Mouse (Mus musculus) limb, embryonic 15.5 days (tissue): ENCODE results near the gene Tor1aip1. TPM values are rescaled to one million over a fixed set of nuclear protein-coding genes. Genes with fewer than 3 reads are reported as not detected.
"Not testable (repeated sequence)": the region's sequence is repeated elsewhere in the genome, so short reads cannot be mapped to it uniquely, and the experiment has no call there.

Experiments used
- ATAC-seq: fragments of 200-750 bp; cut with Nextera tagmentation; 2 replicates; pipeline ENCODE4 v1.8.0; 2017; ENCODE audit warnings: low read depth, moderate TSS enrichment; ENCODE audit not compliant: insufficient number of reproducible peaks, low FRiP score, low TSS enrichment
- H3K27ac ChIP-seq: fragments of 300-500 bp; sonication (generic); 2 replicates; pipeline ENCODE4 v1.5.1; 2015; ENCODE audit warnings: moderate library complexity, mild to moderate bottlenecking, inconsistent platforms
- H3K27me3 ChIP-seq: fragments of 300-500 bp; sonication (generic); 2 replicates; pipeline ENCODE4 v1.6.1; 2015; ENCODE audit warnings: inconsistent platforms
- H3K36me3 ChIP-seq: fragments of 300-500 bp; sonication (generic); 2 replicates; pipeline ENCODE4 v1.6.1; 2015; ENCODE audit warnings: inconsistent platforms
- H3K4me1 ChIP-seq: fragments of 300-500 bp; sonication (generic); 2 replicates; pipeline ENCODE4 v1.6.1; 2015; ENCODE audit warnings: inconsistent platforms
- H3K4me2 ChIP-seq: fragments of 300-500 bp; sonication (generic); 2 replicates; pipeline ENCODE4 v1.6.1; 2015; ENCODE audit warnings: mild to moderate bottlenecking, inconsistent platforms
- H3K4me3 ChIP-seq: fragments of 300-500 bp; sonication (generic); 2 replicates; pipeline ENCODE4 v1.5.1; 2015; ENCODE audit warnings: mild to moderate bottlenecking, inconsistent platforms
- H3K9ac ChIP-seq: fragments of 300-500 bp; sonication (generic); 2 replicates; pipeline ENCODE4 v1.6.1; 2015; ENCODE audit warnings: inconsistent platforms
- H3K9me3 ChIP-seq: fragments of 300-500 bp; sonication (generic); 2 replicates; pipeline ENCODE4 v1.6.1; 2016; ENCODE audit warnings: inconsistent platforms
- WGBS: fragments of 180-500 bp; shearing (Covaris S2); methylation state at CpG from one replicate; pipeline ENCODE4 v1.1.7; 2015; 5-methylcytosine and 5-hydroxymethylcytosine counted together
- polyA plus RNA-seq: library from polyadenylated mRNA; unstranded; fragments of >200 nt; fragmentation: Nextera tagmentation; extraction: Ambion mirVana; gene quantifications from 2 replicates; pipeline ENCODE4 v1.2.1, GENCODE M21; 2015

The Tor1aip1 gene
- polyA plus RNA-seq, 1 experiment from 2014 or later, result 47.7 TPM

GRCm38 (mm10) chr1:156044211-156044611 lies 7.9 kb upstream of the Tor1aip1 start:
- H3K27me3 ChIP-seq, result no peaks in the 10 kb centered on the region
- WGBS, result 72% methylated on average over 5 of the region's 5 CpGs
- H3K36me3 ChIP-seq, result peaks cover 34% of the 10 kb centered on the region
- no peak overlapping the region for H3K27ac ChIP-seq
- no peak for ATAC-seq
- peaks cover 13% of the 10 kb centered on the region for H3K4me1 ChIP-seq
- no peaks in the 10 kb centered on the region for H3K9me3 ChIP-seq
- H3K4me2 ChIP-seq, result no peak overlapping the region
- no peak overlapping the region for H3K9ac ChIP-seq
- no peak overlapping the region for H3K4me3 ChIP-seq

- peaks cover 13% of the 10 kb centered on the region for H3K4me1 ChIP-seq
- H3K27me3 ChIP-seq, result no peaks in the 10 kb centered on the region
- 19% methylated on average over 4 of the region's 4 CpGs for whole genome bisulfite sequencing
- no peak overlapping the region for H3K4me3 ChIP-seq
- H3K4me2 ChIP-seq, result no peak overlapping the region
- no peak for ATAC-seq
- H3K27ac ChIP-seq, result no peak overlapping the region
- no peak overlapping the region for H3K9ac ChIP-seq
- H3K36me3 ChIP-seq, result peaks cover 22% of the 10 kb centered on the region
- H3K9me3 ChIP-seq, result no peaks in the 10 kb centered on the region
Measured at GRCm38 (mm10) chr1:156043027-156043426, 6.7 kb upstream of the Tor1aip1 start.

- 76% methylated on average over 5 of the region's 5 CpGs for WGBS
- no peak overlapping the region for H3K27ac ChIP-seq
- no peak for ATAC-seq
- no peaks in the 10 kb centered on the region for H3K27me3 ChIP-seq
- H3K4me2 ChIP-seq, result peak overlapping the region; percentile 65
- H3K36me3 ChIP-seq, result peaks cover 22% of the 10 kb centered on the region
- no peak overlapping the region for H3K9ac ChIP-seq
- H3K9me3 ChIP-seq, result no peaks in the 10 kb centered on the region
- H3K4me1 ChIP-seq, result peaks cover 13% of the 10 kb centered on the region
- peak overlapping the region; percentile 58 for H3K4me3 ChIP-seq
Measured at GRCm38 (mm10) chr1:156042481-156042880, 6.2 kb upstream of the Tor1aip1 start.

GRCm38 (mm10) chr1:156041451-156042241 lies 5.4 kb upstream of the Tor1aip1 start:
- Histone ChIP-seq H3K4me3 (peak overlapping the region; percentile 58), H3K36me3 (peaks cover 21% of the 10 kb centered on the region), H3K4me1 (peaks cover 15% of the 10 kb centered on the region), H3K9me3 (no peaks in the 10 kb centered on the region), H3K4me2 (peak overlapping the region; percentile 65), H3K27ac (no peak overlapping the region), H3K27me3 (no peaks in the 10 kb centered on the region), H3K9ac (no peak overlapping the region)
- no peak for ATAC-seq
- 34% methylated on average over 7 of the region's 7 CpGs for WGBS

- Histone ChIP-seq H3K4me2 (peak overlapping the region; percentile 65), H3K4me3 (peak overlapping the region; percentile 58), H3K9me3 (no peaks in the 10 kb centered on the region), H3K4me1 (peaks cover 15% of the 10 kb centered on the region), H3K27me3 (no peaks in the 10 kb centered on the region), H3K36me3 (peaks cover 14% of the 10 kb centered on the region), H3K9ac (0 out of 2 replicates have a peak overlapping the region, but pooled peaks have one; percentile 42), H3K27ac (peak overlapping the region; percentile 71)
- 1% methylated on average over 22 of the region's 22 CpGs for WGBS
- ATAC-seq, result peak; percentile 85
Measured at GRCm38 (mm10) chr1:156040731-156041401, 4.6 kb upstream of the Tor1aip1 start.

- not testable (repeated sequence) for H3K9ac ChIP-seq, H3K4me3 ChIP-seq, H3K9me3 ChIP-seq, ATAC-seq, H3K27me3 ChIP-seq, H3K4me2 ChIP-seq
- 0 out of 2 replicates have a peak, but pooled peaks cover 11% of the 10 kb centered on the region for H3K36me3 ChIP-seq
- WGBS, result 68% methylated on average over 7 of the region's 7 CpGs
- H3K4me1 ChIP-seq, result peaks cover 15% of the 10 kb centered on the region
- peak overlapping the region; percentile 71; the same call in 1 of the 2 replicates for H3K27ac ChIP-seq
Measured at GRCm38 (mm10) chr1:156039989-156040388, 3.7 kb upstream of the Tor1aip1 start.

- Histone ChIP-seq H3K9ac (no peak overlapping the region), H3K27me3 (no peaks in the 10 kb centered on the region), H3K4me1 (peaks cover 17% of the 10 kb centered on the region), H3K9me3 (no peaks in the 10 kb centered on the region), H3K36me3 (peaks cover 18% of the 10 kb centered on the region), H3K4me2 (peak overlapping the region; percentile 32), H3K27ac (peak overlapping the region; percentile 67; the same call in 1 of the 2 replicates), H3K4me3 (peak overlapping the region; percentile 13; the same call in 1 of the 2 replicates)
- WGBS, result 52% methylated on average over 5 of the region's 5 CpGs
- no peak for ATAC-seq
Measured at GRCm38 (mm10) chr1:156037144-156037583, 884 bp upstream of the Tor1aip1 start.

- WGBS, result under 1% methylated on average over 57 of the region's 59 CpGs
- Histone ChIP-seq H3K4me3 (peak within 1 kb of the TSS; percentile 85), H3K9me3 (no peaks in the 10 kb centered on the region), H3K27me3 (no peaks in the 10 kb centered on the region), H3K4me2 (peak within 1 kb of the TSS; percentile 51), H3K9ac (peak within 1 kb of the TSS; percentile 84), H3K36me3 (peaks cover 32% of the 10 kb centered on the region), H3K27ac (peak within 1 kb of the TSS; percentile 100), H3K4me1 (peaks cover 10% of the 10 kb centered on the region)
- peak; percentile 84 for ATAC-seq
Measured at GRCm38 (mm10) chr1:156035269-156035929, 881 bp downstream of the Tor1aip1 start, which contains the start of gene Tor1aip2. Tor1aip2 (plus strand) TSS chr1:156035403.

- Histone ChIP-seq H3K9ac (peak overlapping the region; percentile 84), H3K27me3 (no peaks in the 10 kb centered on the region), H3K9me3 (no peaks in the 10 kb centered on the region), H3K4me1 (peaks cover 10% of the 10 kb centered on the region), H3K4me2 (peak overlapping the region; percentile 50), H3K36me3 (peaks cover 36% of the 10 kb centered on the region), H3K4me3 (peak overlapping the region; percentile 85), H3K27ac (peak overlapping the region; percentile 100)
- no peak for ATAC-seq
- WGBS, result 8% methylated on average over 1 of the region's 1 CpGs
Measured at GRCm38 (mm10) chr1:156034661-156035060, 1.6 kb downstream of the Tor1aip1 start.

GRCm38 (mm10) chr1:156033921-156034320 lies 2.4 kb downstream of the Tor1aip1 start:
- H3K4me3 ChIP-seq, result no peak overlapping the region
- no peak for ATAC-seq
- no peak overlapping the region for H3K9ac ChIP-seq
- peaks cover 41% of the 10 kb centered on the region for H3K36me3 ChIP-seq
- 96% methylated on average over 7 of the region's 7 CpGs for WGBS
- H3K4me1 ChIP-seq, result peaks cover 10% of the 10 kb centered on the region
- H3K4me2 ChIP-seq, result no peak overlapping the region
- no peaks in the 10 kb centered on the region for H3K27me3 ChIP-seq
- H3K9me3 ChIP-seq, result no peaks in the 10 kb centered on the region
- H3K27ac ChIP-seq, result no peak overlapping the region

GRCm38 (mm10) chr1:156028340-156028975 lies 7.8 kb downstream of the Tor1aip1 start:
- H3K4me2 ChIP-seq, result no peak overlapping the region
- no peaks in the 10 kb centered on the region for H3K4me1 ChIP-seq
- no peak overlapping the region for H3K9ac ChIP-seq
- no peak overlapping the region for H3K27ac ChIP-seq
- H3K9me3 ChIP-seq, result no peaks in the 10 kb centered on the region
- peaks cover 58% of the 10 kb centered on the region for H3K36me3 ChIP-seq
- H3K27me3 ChIP-seq, result no peaks in the 10 kb centered on the region
- ATAC-seq, result no peak
- H3K4me3 ChIP-seq, result no peak overlapping the region
- 90% methylated on average over 4 of the region's 4 CpGs for WGBS
